Mouse (Mus musculus): ENCODE data around the gene Taf9. TPM values are rescaled to one million over a fixed set of nuclear protein-coding genes. Genes with fewer than 3 reads are reported as not detected.
A peak's percentile ranks its signal among the peaks of the same experiment; 100 is the strongest.

Gene Taf9
- polyA plus RNA-seq, 1 experiment from 2014 or later: 18.9 TPM

DNA sequence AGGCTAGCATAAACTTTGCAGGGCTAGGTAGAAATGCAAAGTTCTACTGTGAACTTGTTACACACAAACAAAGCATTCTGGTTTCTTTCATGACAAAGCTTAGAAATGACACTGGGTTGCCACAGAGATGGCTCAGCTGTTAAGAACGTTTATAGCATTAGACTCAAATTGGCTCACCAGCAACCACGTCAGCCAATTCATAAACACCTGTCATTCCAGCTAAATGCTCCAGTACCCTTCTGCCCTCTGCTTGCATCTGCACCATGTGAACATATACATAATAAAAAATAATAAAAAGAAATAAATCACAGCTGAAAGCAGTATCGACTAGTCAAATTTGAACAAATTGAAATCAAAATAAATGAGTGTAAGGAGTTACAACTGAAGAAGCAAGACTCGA lies 29.1 kb upstream of the Taf9 start:
- no peak overlapping the region for H3K4me3 ChIP-seq
- H3K36me3 ChIP-seq: peaks cover 77% of the 10 kb centered on the region
- no peak overlapping the region for H3K4me2 ChIP-seq (replicated peaks)
- H3K9me3 ChIP-seq: no peaks in the 10 kb centered on the region
- H3K9ac ChIP-seq: no peak overlapping the region
- H3K4me1 ChIP-seq: no peaks in the 10 kb centered on the region
- 82% methylated on average over 4 of the region's 4 CpGs for WGBS
- peaks cover 7% of the 10 kb centered on the region for H3K27me3 ChIP-seq
- no peak overlapping the region for H3K27ac ChIP-seq
- ATAC-seq (ENCODE audit: low FRiP score, low read depth): no peak

DNA sequence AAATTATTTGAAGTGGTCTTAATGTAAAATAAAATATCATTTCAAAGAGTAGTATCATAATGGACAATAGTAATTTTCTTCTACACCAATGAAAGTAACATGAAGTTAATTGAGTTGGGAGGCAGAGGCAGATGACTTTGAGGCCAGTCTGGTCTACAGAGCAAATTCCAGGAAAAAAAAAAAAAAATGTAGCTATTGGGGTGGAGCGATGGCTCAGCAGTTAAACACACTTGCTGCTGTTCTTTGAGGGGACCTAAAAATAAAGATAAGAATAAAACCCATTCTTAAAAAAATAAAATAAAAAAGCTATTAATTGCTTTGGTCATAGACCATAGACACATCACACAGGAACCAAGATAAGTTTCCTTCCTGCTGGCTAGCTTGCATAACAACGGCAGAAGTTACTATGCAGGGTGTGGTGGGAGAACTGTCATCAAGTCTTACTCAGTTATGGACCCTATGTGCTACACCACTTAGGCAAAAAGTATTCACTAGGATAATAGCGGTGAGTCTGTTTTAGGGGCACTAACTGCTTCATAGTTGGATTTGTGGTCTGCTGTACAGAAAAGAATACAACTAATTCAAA lies 17.2 kb upstream of the Taf9 start:
- 96% methylated on average over 3 of the region's 3 CpGs for WGBS
- H3K36me3 ChIP-seq: peaks cover 71% of the 10 kb centered on the region
- H3K27me3 ChIP-seq: no peaks in the 10 kb centered on the region
- H3K4me1 ChIP-seq: no peaks in the 10 kb centered on the region
- H3K4me3 ChIP-seq: no peak overlapping the region
- no peak overlapping the region for H3K9ac ChIP-seq
- no peak overlapping the region for H3K4me2 ChIP-seq (replicated peaks)
- H3K27ac ChIP-seq: no peak overlapping the region
- ATAC-seq (ENCODE audit: low FRiP score, low read depth): no peak
- H3K9me3 ChIP-seq: no peaks in the 10 kb centered on the region

DNA sequence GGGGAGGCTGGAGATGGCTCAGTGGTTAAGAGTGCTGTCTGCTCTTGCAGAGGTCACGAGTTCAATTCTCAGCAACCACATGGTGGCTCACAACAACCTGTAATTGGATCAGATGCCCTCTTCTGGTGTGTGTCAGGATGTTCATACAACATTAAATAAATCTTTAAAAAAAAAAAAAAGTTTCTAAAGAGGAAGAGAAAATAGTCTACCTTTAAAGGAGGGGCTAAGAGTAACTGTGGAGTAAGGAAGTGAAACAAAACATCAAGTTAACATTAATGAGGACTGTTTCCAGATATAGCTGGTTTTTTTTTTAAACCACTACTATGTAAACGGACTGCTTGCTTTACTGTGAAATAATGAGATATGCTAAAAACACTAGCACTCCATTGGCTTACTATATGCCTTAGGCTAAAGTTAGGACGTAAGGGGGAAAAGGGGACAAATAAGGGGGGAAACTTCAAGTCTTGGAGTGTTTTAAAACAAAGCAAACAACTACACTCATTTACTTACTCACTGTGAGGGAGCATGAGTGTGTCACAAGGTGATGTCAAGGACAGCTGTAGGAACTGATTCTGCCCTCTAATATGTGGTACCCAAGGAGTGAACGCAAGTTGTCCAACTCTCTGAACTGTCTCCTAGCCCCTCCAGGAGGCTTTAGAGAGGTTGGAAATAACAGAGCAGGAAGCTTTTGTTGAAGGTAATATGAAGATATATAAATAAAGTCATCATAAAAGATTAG lies 8.7 kb upstream of the Taf9 start:
- Histone ChIP-seq H3K36me3 (peaks cover 85% of the 10 kb centered on the region), H3K4me1 (no peaks in the 10 kb centered on the region), H3K27ac (no peak overlapping the region), H3K4me3 (no peak overlapping the region), H3K27me3 (no peaks in the 10 kb centered on the region), H3K9ac (no peak overlapping the region), H3K4me2 (replicated peaks) (no peak overlapping the region), H3K9me3 (no peaks in the 10 kb centered on the region)
- ATAC-seq (ENCODE audit: low FRiP score, low read depth): no peak
- WGBS: 92% methylated on average over 4 of the region's 4 CpGs

DNA sequence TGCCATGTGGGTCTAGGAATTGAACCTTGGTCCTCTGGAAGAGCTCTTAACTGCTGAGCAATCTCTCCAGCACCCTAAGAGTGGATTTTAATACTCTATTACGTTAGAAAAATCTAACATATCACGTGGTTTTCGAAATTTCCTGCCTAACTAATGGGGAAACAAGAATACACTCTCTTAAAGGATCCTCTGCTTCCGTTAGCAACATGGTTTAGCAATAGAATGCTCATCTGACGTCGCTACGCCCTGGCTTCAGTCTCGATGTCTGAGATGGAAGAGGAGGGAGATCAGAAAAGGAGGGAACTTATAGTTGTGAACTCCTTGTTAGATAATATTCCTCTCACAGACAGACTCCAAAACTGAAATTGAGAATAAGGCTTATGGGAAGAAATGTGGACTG lies 3.2 kb upstream of the Taf9 start:
- no peak overlapping the region for H3K27ac ChIP-seq
- H3K36me3 ChIP-seq: peaks cover 43% of the 10 kb centered on the region
- H3K4me3 ChIP-seq: no peak overlapping the region
- no peak overlapping the region for H3K4me2 ChIP-seq (replicated peaks)
- ATAC-seq (ENCODE audit: low FRiP score, low read depth): no peak
- H3K9me3 ChIP-seq: no peaks in the 10 kb centered on the region
- H3K9ac ChIP-seq: no peak overlapping the region
- peaks cover 8% of the 10 kb centered on the region for H3K4me1 ChIP-seq
- WGBS: 95% methylated on average over 8 of the region's 8 CpGs
- no peaks in the 10 kb centered on the region for H3K27me3 ChIP-seq

DNA sequence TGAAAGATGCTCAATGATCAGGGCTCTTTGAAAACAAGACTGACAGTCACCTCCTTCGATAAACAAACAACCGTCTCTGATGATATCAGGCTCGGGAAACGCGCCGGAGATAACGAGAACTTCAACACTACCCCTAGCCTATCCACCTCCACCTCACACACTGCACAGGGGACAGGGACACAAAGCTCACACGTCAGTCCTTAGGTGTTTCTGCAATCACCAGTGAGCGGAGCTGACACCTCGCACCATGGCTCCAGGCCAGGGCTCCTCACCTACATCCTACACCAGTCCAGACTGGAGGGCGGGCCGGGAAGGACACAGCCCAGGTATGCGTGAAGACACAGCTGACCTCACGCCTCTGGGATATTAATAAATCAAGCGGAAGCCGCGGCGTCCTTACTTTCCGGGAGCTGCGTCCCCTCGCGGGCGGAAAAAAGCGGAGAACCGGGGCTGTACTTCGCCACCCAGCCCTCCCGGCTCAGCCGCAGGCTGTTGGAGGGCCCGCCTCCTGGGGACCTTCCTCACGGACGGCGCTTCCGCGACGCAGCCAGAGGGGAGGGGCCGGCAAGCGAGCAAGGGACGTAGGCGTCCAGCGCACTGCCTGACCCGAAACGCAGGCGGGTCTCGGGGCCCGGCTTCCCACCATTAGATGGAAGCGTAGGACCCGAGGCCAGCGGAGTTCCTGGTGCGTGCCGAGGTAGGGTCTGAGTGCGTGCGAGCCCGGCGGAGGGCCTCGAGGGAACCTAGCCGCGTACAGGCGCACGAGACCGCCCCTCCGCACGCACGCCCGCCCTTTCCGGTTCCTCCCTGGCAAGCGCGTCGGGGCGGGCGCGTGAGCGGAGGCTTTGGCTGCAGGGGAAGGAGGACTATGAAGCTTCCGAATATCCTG lies 585 bp upstream of the Taf9 start, which contains the start of the genes Ak6 and Rad17:
Gene Ak6, plus strand, starts transcription at position 430 of the 889 bp plus-strand sequence.
Gene Rad17, minus strand, starts transcription at position 502 of the 889 bp plus-strand sequence.
- peaks cover 25% of the 10 kb centered on the region for H3K36me3 ChIP-seq
- H3K27me3 ChIP-seq: no peaks in the 10 kb centered on the region
- ATAC-seq (ENCODE audit: low FRiP score, low read depth): peak; percentile 98
- under 1% methylated on average over 51 of the region's 73 CpGs for WGBS
- H3K4me3 ChIP-seq: peak within 1 kb of the TSS; percentile 96
- peak within 1 kb of the TSS; percentile 91 for H3K9ac ChIP-seq
- peaks cover 8% of the 10 kb centered on the region for H3K4me1 ChIP-seq
- H3K4me2 ChIP-seq (replicated peaks): peak within 1 kb of the TSS; percentile 93
- H3K9me3 ChIP-seq: no peaks in the 10 kb centered on the region
- peak within 1 kb of the TSS; percentile 86 for H3K27ac ChIP-seq

DNA sequence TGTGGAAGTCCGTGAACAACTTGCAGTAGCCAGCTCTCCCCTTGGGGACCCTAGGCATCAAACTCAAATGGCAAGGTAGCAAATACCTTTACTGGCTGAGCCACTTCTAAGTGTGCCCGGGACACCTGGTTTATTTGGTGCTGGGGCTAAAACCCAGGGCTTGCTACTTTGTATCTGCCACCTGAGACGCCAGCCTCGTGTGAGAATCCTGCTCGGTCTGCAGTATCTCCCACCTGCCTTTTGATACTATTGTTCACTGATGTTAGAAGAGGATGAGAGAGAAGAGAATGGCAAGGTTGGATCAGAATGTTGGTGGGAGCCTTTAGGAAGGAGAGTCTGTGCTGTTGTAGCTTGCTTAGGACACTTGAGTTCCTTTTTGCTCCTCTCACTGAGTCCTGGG lies 6.7 kb downstream of the Taf9 start:
- Histone ChIP-seq H3K9me3 (no peaks in the 10 kb centered on the region), H3K4me2 (replicated peaks) (no peak overlapping the region), H3K27me3 (no peaks in the 10 kb centered on the region), H3K36me3 (peaks cover 27% of the 10 kb centered on the region), H3K27ac (no peak overlapping the region), H3K4me1 (no peaks in the 10 kb centered on the region), H3K9ac (no peak overlapping the region), H3K4me3 (no peak overlapping the region)
- 92% methylated on average over 5 of the region's 5 CpGs for WGBS
- no peak for ATAC-seq (ENCODE audit: low FRiP score, low read depth)

DNA sequence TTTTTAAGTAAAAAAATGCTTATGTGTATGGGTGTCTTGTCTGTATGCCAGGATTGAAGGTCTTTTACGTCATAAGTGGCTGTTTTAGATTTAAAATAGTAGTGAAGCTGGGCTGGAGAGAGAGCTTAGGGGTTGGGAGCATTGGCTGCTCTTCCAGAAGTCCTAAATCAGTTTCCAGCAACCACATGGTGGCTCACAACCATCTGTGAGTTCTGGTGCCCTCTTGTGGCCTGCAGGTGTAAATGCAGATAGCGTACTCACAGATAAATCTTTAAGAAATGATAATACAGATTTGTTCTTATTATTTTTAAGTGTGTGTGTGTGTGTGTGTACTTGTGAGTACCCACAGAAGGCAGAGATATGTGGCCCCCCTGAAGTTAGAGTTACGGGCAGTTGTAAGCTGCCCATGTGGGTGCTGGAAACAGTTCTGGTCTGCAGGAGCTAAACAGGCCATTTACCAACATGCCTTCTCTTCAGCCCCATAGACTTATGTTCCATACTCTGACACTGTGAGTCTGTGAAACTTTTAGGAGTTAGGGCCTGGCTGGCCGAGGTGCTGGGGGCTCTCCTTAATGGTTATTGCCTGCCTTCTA lies 8.6 kb downstream of the Taf9 start:
- WGBS: 39% methylated on average over 4 of the region's 4 CpGs

DNA sequence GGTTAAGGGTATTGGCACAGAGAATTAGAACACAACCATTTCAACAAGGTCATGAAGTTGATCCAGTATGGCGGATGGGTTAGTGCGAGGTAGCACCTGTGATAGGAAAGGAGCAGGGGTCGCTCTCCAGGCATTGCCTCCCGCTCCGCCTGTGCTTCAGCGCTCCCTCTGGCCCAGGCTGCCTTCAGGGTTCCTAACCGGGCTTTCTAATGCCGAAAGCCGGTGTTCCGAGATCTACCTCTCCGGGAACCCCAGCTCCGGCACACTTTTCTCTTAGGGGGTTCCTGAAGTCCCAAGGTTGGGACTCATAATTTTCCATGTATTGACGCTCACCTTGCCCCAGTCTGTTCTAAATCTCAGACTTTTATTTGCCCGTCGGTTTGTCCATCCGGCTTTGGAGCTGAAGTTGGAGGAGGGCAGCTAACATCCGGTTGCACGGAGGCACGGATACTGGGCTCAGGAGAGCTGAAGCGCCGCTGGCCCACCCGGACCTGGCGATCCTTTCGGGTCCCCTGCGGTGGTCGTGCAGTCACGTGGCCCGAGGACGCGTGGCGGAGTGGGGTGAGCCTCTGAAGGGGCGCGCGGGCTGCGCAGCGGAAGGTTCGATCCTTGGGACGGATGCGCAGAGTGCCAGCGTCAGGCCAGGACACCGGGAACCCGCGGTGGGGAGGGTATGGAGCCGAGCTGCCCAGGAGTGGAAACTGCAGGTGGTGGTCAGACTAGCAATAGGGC lies 18.1 kb downstream of the Taf9 start, which contains the start of gene Ccdc125:
Gene Ccdc125, plus strand, starts transcription at position 427 of the 732 bp plus-strand sequence.
- Histone ChIP-seq H3K4me3 (peak within 1 kb of the TSS; percentile 62), H3K4me1 (peaks cover 9% of the 10 kb centered on the region; the same call in 1 of the 2 replicates), H3K36me3 (peaks cover 16% of the 10 kb centered on the region), H3K4me2 (replicated peaks) (peak within 1 kb of the TSS; percentile 84), H3K9ac (peak within 1 kb of the TSS; percentile 70), H3K9me3 (no peaks in the 10 kb centered on the region), H3K27ac (0 out of 2 replicates have a peak within 1 kb of the TSS, but pooled peaks have one; percentile 22), H3K27me3 (no peaks in the 10 kb centered on the region)
- peak; percentile 73; the same call in 1 of the 2 replicates for ATAC-seq (ENCODE audit: low FRiP score, low read depth)
- WGBS: under 1% methylated on average over 44 of the region's 44 CpGs

More for the DNA sequence above, 8.6 kb downstream of the Taf9 start:
- Histone ChIP-seq H3K4me1 (no peaks in the 10 kb centered on the region), H3K4me3 (no peak overlapping the region), H3K9ac (no peak overlapping the region), H3K36me3 (peaks cover 31% of the 10 kb centered on the region), H3K27ac (no peak overlapping the region), H3K9me3 (no peaks in the 10 kb centered on the region), H3K4me2 (replicated peaks) (no peak overlapping the region), H3K27me3 (no peaks in the 10 kb centered on the region)
- no peak; the same call in 1 of the 2 replicates for ATAC-seq (ENCODE audit: low FRiP score, low read depth)

DNA sequence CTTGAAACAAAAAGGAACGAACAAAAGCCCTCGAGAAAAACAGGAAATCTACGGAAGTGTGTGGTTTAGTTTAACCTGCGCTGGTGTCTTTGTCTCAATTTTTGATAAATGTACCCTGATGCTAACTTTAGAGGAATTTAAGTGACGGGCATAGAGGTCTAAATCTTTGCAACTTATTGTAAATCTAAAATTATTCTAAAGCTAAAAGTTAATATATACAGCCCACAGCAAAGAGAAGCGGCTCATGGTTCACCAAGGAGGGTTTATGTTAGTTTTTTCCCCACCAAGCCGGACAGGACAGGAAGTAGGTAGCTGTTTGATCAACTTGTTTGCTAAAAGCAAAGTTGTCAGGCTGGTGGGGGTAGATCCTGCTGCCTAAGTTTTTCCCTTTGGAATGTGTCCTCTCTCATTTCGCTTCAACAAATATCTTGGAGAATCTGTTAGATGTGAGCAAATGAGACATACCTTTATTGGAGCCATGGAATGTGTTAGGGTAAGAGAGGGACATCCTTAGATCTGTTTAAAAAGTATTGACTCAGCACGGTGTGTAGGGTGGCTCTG lies 18.9 kb downstream of the Taf9 start:
- ATAC-seq (ENCODE audit: low FRiP score, low read depth): no peak
- Histone ChIP-seq H3K4me2 (replicated peaks) (peak overlapping the region; percentile 84), H3K27ac (no peak overlapping the region), H3K36me3 (peaks cover 16% of the 10 kb centered on the region), H3K9ac (peak overlapping the region; percentile 70; the same call in 1 of the 2 replicates), H3K4me3 (peak overlapping the region; percentile 62), H3K27me3 (no peaks in the 10 kb centered on the region), H3K4me1 (peaks cover 9% of the 10 kb centered on the region; the same call in 1 of the 2 replicates), H3K9me3 (no peaks in the 10 kb centered on the region)
- 56% methylated on average over 9 of the region's 9 CpGs for WGBS

DNA sequence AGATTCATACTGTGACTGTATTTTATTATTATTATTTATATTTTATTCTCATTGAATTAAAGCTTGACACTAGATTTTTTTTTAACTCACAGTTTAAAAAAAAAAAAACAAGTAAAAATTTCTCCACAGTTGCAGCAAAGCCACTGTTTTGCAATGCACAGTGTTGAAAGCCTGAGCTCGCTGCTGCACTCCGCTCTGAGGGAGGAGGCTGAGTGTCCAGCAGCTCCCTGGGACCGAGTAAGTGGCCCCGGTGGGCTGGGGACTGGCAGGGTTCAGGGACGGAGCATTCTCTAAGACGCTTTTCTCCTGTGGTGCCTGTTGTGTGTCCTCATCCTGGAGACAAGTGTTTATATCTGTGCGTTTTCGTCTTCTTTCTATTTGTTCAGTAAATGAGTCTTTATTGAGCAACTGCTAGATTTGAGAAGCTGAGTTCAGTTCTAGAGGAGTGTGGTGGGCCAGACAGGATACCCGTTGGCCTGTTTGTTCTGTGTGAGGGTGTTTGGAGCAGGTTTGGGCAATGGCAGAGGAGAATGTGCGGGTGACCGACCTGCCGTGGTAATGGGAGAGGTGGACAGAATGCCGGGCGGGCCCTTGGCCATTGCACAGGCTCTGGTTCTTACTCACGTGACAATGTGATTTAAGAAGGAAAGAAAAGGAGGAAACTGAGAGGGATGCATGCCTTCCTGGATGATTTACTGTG lies 24.7 kb downstream of the Taf9 start:
- H3K27me3 ChIP-seq: no peaks in the 10 kb centered on the region
- H3K27ac ChIP-seq: no peak overlapping the region
- H3K4me3 ChIP-seq: no peak overlapping the region
- ATAC-seq (ENCODE audit: low FRiP score, low read depth): no peak
- H3K9ac ChIP-seq: no peak overlapping the region
- no peak overlapping the region for H3K4me2 ChIP-seq (replicated peaks)
- H3K36me3 ChIP-seq: no peaks in the 10 kb centered on the region
- no peaks in the 10 kb centered on the region for H3K9me3 ChIP-seq
- H3K4me1 ChIP-seq: no peaks in the 10 kb centered on the region
- WGBS: 89% methylated on average over 15 of the region's 15 CpGs
